Mouse (Mus musculus) splenic B cell, adult 2 months (primary cell): ENCODE results near the gene Prss44.
"Not testable (repeated sequence)": the region's sequence is repeated elsewhere in the genome, so short reads cannot be mapped to it uniquely, and the experiment has no call there.

Source experiments
- DNase-seq: peaks from one replicate; pipeline ENCODE4 v3.0.0-alpha.2; 2011; ENCODE audit warnings: low read depth, low spot score
- H3K27me3 ChIP-seq: 2 replicates; pipeline ENCODE4 v1.6.1; 2012; ENCODE audit warnings: mild to moderate bottlenecking, low read length, moderate library complexity, mixed read lengths; ENCODE audit not compliant: control insufficient read depth, poor library complexity, insufficient read depth, severe bottlenecking
- H3K36me3 ChIP-seq: 2 replicates; pipeline ENCODE4 v1.6.1; 2012; ENCODE audit warnings: mild to moderate bottlenecking, low read length, moderate library complexity, mixed read lengths; ENCODE audit not compliant: control insufficient read depth, poor library complexity, insufficient read depth, severe bottlenecking

The Prss44 gene

GRCm38 (mm10) chr9:110800834-110801479, 12.8 kb upstream of the Prss44 start:
- no peak for DNase-seq
- Histone ChIP-seq H3K36me3 (no peaks in the 10 kb centered on the region), H3K27me3 (no peaks in the 10 kb centered on the region)

GRCm38 (mm10) chr9:110803294-110803693, 10.5 kb upstream of the Prss44 start:
- H3K27me3 ChIP-seq, result no peaks in the 10 kb centered on the region
- peak; percentile 38 for DNase-seq

GRCm38 (mm10) chr9:110810051-110810450, 3.7 kb upstream of the Prss44 start:
- DNase-seq, result no peak
- H3K27me3 ChIP-seq, result no peaks in the 10 kb centered on the region
- H3K36me3 ChIP-seq, result no peaks in the 10 kb centered on the region

More at GRCm38 (mm10) chr9:110803294-110803693, 10.5 kb upstream of the Prss44 start:
- H3K36me3 ChIP-seq, result no peaks in the 10 kb centered on the region

- not testable (repeated sequence) for H3K36me3 ChIP-seq, DNase-seq, H3K27me3 ChIP-seq
Measured at GRCm38 (mm10) chr9:110820546-110820945, 6.8 kb downstream of the Prss44 start.

- H3K36me3 ChIP-seq, result no peaks in the 10 kb centered on the region
- DNase-seq, result no peak
- no peaks in the 10 kb centered on the region for H3K27me3 ChIP-seq
Measured at GRCm38 (mm10) chr9:110821436-110821835, 7.6 kb downstream of the Prss44 start.

- no peak for DNase-seq
- Histone ChIP-seq H3K36me3 (no peaks in the 10 kb centered on the region), H3K27me3 (no peaks in the 10 kb centered on the region)
Measured at GRCm38 (mm10) chr9:110825426-110825825, 11.6 kb downstream of the Prss44 start.

- H3K36me3 ChIP-seq, result no peaks in the 10 kb centered on the region
- no peaks in the 10 kb centered on the region for H3K27me3 ChIP-seq
- DNase-seq, result peak; percentile 31
Measured at GRCm38 (mm10) chr9:110825832-110826231, 12.0 kb downstream of the Prss44 start.

GRCm38 (mm10) chr9:110826390-110826789, 12.6 kb downstream of the Prss44 start, which contains the start of gene Prss43:
Gene Prss43, plus strand, starts transcription at chr9:110826690.
- Histone ChIP-seq H3K27me3 (no peaks in the 10 kb centered on the region), H3K36me3 (no peaks in the 10 kb centered on the region)
- DNase-seq, result no peak

GRCm38 (mm10) chr9:110833021-110833420, 19.2 kb downstream of the Prss44 start:
- Histone ChIP-seq H3K27me3 (no peaks in the 10 kb centered on the region), H3K36me3 (no peaks in the 10 kb centered on the region)
- DNase-seq, result no peak

- no peak for DNase-seq
- H3K27me3 ChIP-seq, result no peaks in the 10 kb centered on the region
- no peaks in the 10 kb centered on the region for H3K36me3 ChIP-seq
Measured at GRCm38 (mm10) chr9:110834411-110834810, 20.6 kb downstream of the Prss44 start, which contains the start of gene Prss45. Gene Prss45, plus strand, starts transcription at chr9:110834588.

- Histone ChIP-seq H3K36me3 (no peaks in the 10 kb centered on the region), H3K27me3 (no peaks in the 10 kb centered on the region)
- DNase-seq, result no peak
Measured at GRCm38 (mm10) chr9:110834961-110835360, 21.2 kb downstream of the Prss44 start.

- Histone ChIP-seq H3K36me3 (no peaks in the 10 kb centered on the region), H3K27me3 (no peaks in the 10 kb centered on the region)
- DNase-seq, result no peak
Measured at GRCm38 (mm10) chr9:110836112-110836511, 22.3 kb downstream of the Prss44 start.

- Histone ChIP-seq H3K36me3 (no peaks in the 10 kb centered on the region), H3K27me3 (no peaks in the 10 kb centered on the region)
- no peak for DNase-seq
Measured at GRCm38 (mm10) chr9:110840905-110841304, 27.1 kb downstream of the Prss44 start.

- DNase-seq, result no peak
- no peaks in the 10 kb centered on the region for H3K36me3 ChIP-seq
Measured at GRCm38 (mm10) chr9:110841438-110841837, 27.6 kb downstream of the Prss44 start.

GRCm38 (mm10) chr9:110844206-110844605, 30.4 kb downstream of the Prss44 start, which contains the start of gene Prss46:
Gene Prss46, plus strand, starts transcription at chr9:110844506.
- no peak for DNase-seq
- no peaks in the 10 kb centered on the region for H3K27me3 ChIP-seq
- H3K36me3 ChIP-seq, result no peaks in the 10 kb centered on the region

More at GRCm38 (mm10) chr9:110841438-110841837, 27.6 kb downstream of the Prss44 start:
- no peaks in the 10 kb centered on the region for H3K27me3 ChIP-seq

GRCm38 (mm10) chr9:110849162-110849561, 35.4 kb downstream of the Prss44 start:
- Histone ChIP-seq H3K27me3 (no peaks in the 10 kb centered on the region), H3K36me3 (no peaks in the 10 kb centered on the region)
- DNase-seq, result no peak
